Mouse (Mus musculus): ENCODE data around the gene Elp4. TPM values are rescaled to one million over a fixed set of nuclear protein-coding genes. Genes with fewer than 3 reads are reported as not detected.

Elp4 gene
- polyA plus RNA-seq, 1 experiment from 2014 or later: 34.3 TPM

GRCm38 (mm10) chr2:105779320-105779891 is 125.0 kb downstream of the Elp4 start:
- no peak overlapping the region for H3K4me2 ChIP-seq (ENCODE audit: low read depth, low read length)
- ATAC-seq (ENCODE audit: low read depth): no peak
- H3K27me3 ChIP-seq (ENCODE audit: control insufficient read depth, insufficient read depth, low read depth, low read length): no peaks in the 10 kb centered on the region
- H3K4me1 ChIP-seq (replicated peaks; ENCODE audit: control insufficient read depth, insufficient read depth, low read length): no peaks in the 10 kb centered on the region
- no peaks in the 10 kb centered on the region for H3K36me3 ChIP-seq (ENCODE audit: control insufficient read depth, insufficient read depth, low read length)
- no peaks in the 10 kb centered on the region for H3K9me3 ChIP-seq (ENCODE audit: control insufficient read depth, low read length)
- no peak overlapping the region for H3K4me3 ChIP-seq (ENCODE audit: low read length)
- H3K27ac ChIP-seq (ENCODE audit: low read length): no peak overlapping the region
- WGBS: 28% methylated on average over 6 of the region's 6 CpGs
- no peak overlapping the region for H3K9ac ChIP-seq (ENCODE audit: low read length)

GRCm38 (mm10) chr2:105771314-105771713 is 133.1 kb downstream of the Elp4 start:
- no peak overlapping the region for H3K27ac ChIP-seq (ENCODE audit: low read length)
- 75% methylated on average over 3 of the region's 3 CpGs for WGBS
- no peak overlapping the region for H3K4me2 ChIP-seq (ENCODE audit: low read depth, low read length)
- H3K4me1 ChIP-seq (replicated peaks; ENCODE audit: control insufficient read depth, insufficient read depth, low read length): no peaks in the 10 kb centered on the region
- H3K27me3 ChIP-seq (ENCODE audit: control insufficient read depth, insufficient read depth, low read depth, low read length): no peaks in the 10 kb centered on the region
- 0 out of 2 replicates have a peak, but pooled peaks cover 2% of the 10 kb centered on the region for H3K9me3 ChIP-seq (ENCODE audit: control insufficient read depth, low read length)
- H3K9ac ChIP-seq (ENCODE audit: low read length): no peak overlapping the region
- H3K36me3 ChIP-seq (ENCODE audit: control insufficient read depth, insufficient read depth, low read length): no peaks in the 10 kb centered on the region
- no peak for ATAC-seq (ENCODE audit: low read depth)
- H3K4me3 ChIP-seq (ENCODE audit: low read length): no peak overlapping the region

- no peaks in the 10 kb centered on the region for H3K36me3 ChIP-seq (ENCODE audit: control insufficient read depth, insufficient read depth, low read length)
- no peaks in the 10 kb centered on the region for H3K4me1 ChIP-seq (replicated peaks; ENCODE audit: control insufficient read depth, insufficient read depth, low read length)
- no peak for ATAC-seq (ENCODE audit: low read depth)
- no peak overlapping the region for H3K9ac ChIP-seq (ENCODE audit: low read length)
- 77% methylated on average over 4 of the region's 4 CpGs for WGBS
- H3K27me3 ChIP-seq (ENCODE audit: control insufficient read depth, insufficient read depth, low read depth, low read length): no peaks in the 10 kb centered on the region
- 0 out of 2 replicates have a peak, but pooled peaks cover 2% of the 10 kb centered on the region for H3K9me3 ChIP-seq (ENCODE audit: control insufficient read depth, low read length)
- H3K4me2 ChIP-seq (ENCODE audit: low read depth, low read length): no peak overlapping the region
- no peak overlapping the region for H3K4me3 ChIP-seq (ENCODE audit: low read length)
- H3K27ac ChIP-seq (ENCODE audit: low read length): no peak overlapping the region
Measured at GRCm38 (mm10) chr2:105769747-105770328, 134.5 kb downstream of the Elp4 start.

- no peak overlapping the region for H3K9ac ChIP-seq (ENCODE audit: low read length)
- 37% methylated on average over 1 of the region's 1 CpGs for WGBS
- no peaks in the 10 kb centered on the region for H3K9me3 ChIP-seq (ENCODE audit: control insufficient read depth, low read length)
- ATAC-seq (ENCODE audit: low read depth): no peak
- H3K36me3 ChIP-seq (ENCODE audit: control insufficient read depth, insufficient read depth, low read length): no peaks in the 10 kb centered on the region
- no peak overlapping the region for H3K4me2 ChIP-seq (ENCODE audit: low read depth, low read length)
- no peaks in the 10 kb centered on the region for H3K4me1 ChIP-seq (replicated peaks; ENCODE audit: control insufficient read depth, insufficient read depth, low read length)
- no peak overlapping the region for H3K4me3 ChIP-seq (ENCODE audit: low read length)
- H3K27me3 ChIP-seq (ENCODE audit: control insufficient read depth, insufficient read depth, low read depth, low read length): no peaks in the 10 kb centered on the region
- no peak overlapping the region for H3K27ac ChIP-seq (ENCODE audit: low read length)
Measured at GRCm38 (mm10) chr2:105753512-105753911, 150.9 kb downstream of the Elp4 start.

- no peak overlapping the region for H3K4me3 ChIP-seq (ENCODE audit: low read length)
- 71% methylated on average over 5 of the region's 5 CpGs for WGBS
- no peaks in the 10 kb centered on the region for H3K4me1 ChIP-seq (replicated peaks; ENCODE audit: control insufficient read depth, insufficient read depth, low read length)
- no peak for ATAC-seq (ENCODE audit: low read depth)
- no peaks in the 10 kb centered on the region for H3K27me3 ChIP-seq (ENCODE audit: control insufficient read depth, insufficient read depth, low read depth, low read length)
- H3K4me2 ChIP-seq (ENCODE audit: low read depth, low read length): no peak overlapping the region
- H3K36me3 ChIP-seq (ENCODE audit: control insufficient read depth, insufficient read depth, low read length): no peaks in the 10 kb centered on the region
- no peaks in the 10 kb centered on the region for H3K9me3 ChIP-seq (ENCODE audit: control insufficient read depth, low read length)
- H3K9ac ChIP-seq (ENCODE audit: low read length): no peak overlapping the region
- no peak overlapping the region for H3K27ac ChIP-seq (ENCODE audit: low read length)
Measured at GRCm38 (mm10) chr2:105749111-105749510, 155.3 kb downstream of the Elp4 start.

GRCm38 (mm10) chr2:105746896-105747295 is 157.5 kb downstream of the Elp4 start:
- Histone ChIP-seq H3K9me3 (ENCODE audit: control insufficient read depth, low read length) (no peaks in the 10 kb centered on the region), H3K27ac (ENCODE audit: low read length) (no peak overlapping the region), H3K4me1 (replicated peaks; ENCODE audit: control insufficient read depth, insufficient read depth, low read length) (no peaks in the 10 kb centered on the region), H3K9ac (ENCODE audit: low read length) (no peak overlapping the region), H3K36me3 (ENCODE audit: control insufficient read depth, insufficient read depth, low read length) (no peaks in the 10 kb centered on the region), H3K4me3 (ENCODE audit: low read length) (no peak overlapping the region), H3K27me3 (ENCODE audit: control insufficient read depth, insufficient read depth, low read depth, low read length) (no peaks in the 10 kb centered on the region), H3K4me2 (ENCODE audit: low read depth, low read length) (no peak overlapping the region)
- ATAC-seq (ENCODE audit: low read depth): no peak
- 65% methylated on average over 7 of the region's 7 CpGs for WGBS

GRCm38 (mm10) chr2:105736166-105736565 is 168.2 kb downstream of the Elp4 start:
- Histone ChIP-seq H3K36me3 (ENCODE audit: control insufficient read depth, insufficient read depth, low read length) (no peaks in the 10 kb centered on the region), H3K9ac (ENCODE audit: low read length) (no peak overlapping the region), H3K4me1 (replicated peaks; ENCODE audit: control insufficient read depth, insufficient read depth, low read length) (no peaks in the 10 kb centered on the region), H3K4me3 (ENCODE audit: low read length) (no peak overlapping the region), H3K9me3 (ENCODE audit: control insufficient read depth, low read length) (no peaks in the 10 kb centered on the region), H3K27ac (ENCODE audit: low read length) (no peak overlapping the region), H3K27me3 (ENCODE audit: control insufficient read depth, insufficient read depth, low read depth, low read length) (no peaks in the 10 kb centered on the region), H3K4me2 (ENCODE audit: low read depth, low read length) (no peak overlapping the region)
- ATAC-seq (ENCODE audit: low read depth): no peak

GRCm38 (mm10) chr2:105730704-105731103 is 173.7 kb downstream of the Elp4 start:
- Histone ChIP-seq H3K4me3 (ENCODE audit: low read length) (no peak overlapping the region), H3K36me3 (ENCODE audit: control insufficient read depth, insufficient read depth, low read length) (no peaks in the 10 kb centered on the region), H3K9me3 (ENCODE audit: control insufficient read depth, low read length) (no peaks in the 10 kb centered on the region), H3K4me1 (replicated peaks; ENCODE audit: control insufficient read depth, insufficient read depth, low read length) (no peaks in the 10 kb centered on the region), H3K27me3 (ENCODE audit: control insufficient read depth, insufficient read depth, low read depth, low read length) (no peaks in the 10 kb centered on the region), H3K4me2 (ENCODE audit: low read depth, low read length) (no peak overlapping the region), H3K27ac (ENCODE audit: low read length) (no peak overlapping the region), H3K9ac (ENCODE audit: low read length) (no peak overlapping the region)
- WGBS: 86% methylated on average over 3 of the region's 3 CpGs
- no peak for ATAC-seq (ENCODE audit: low read depth)

GRCm38 (mm10) chr2:105726657-105727056 is 177.7 kb downstream of the Elp4 start:
- 59% methylated on average over 9 of the region's 9 CpGs for WGBS
- no peak for ATAC-seq (ENCODE audit: low read depth)
- Histone ChIP-seq H3K4me3 (ENCODE audit: low read length) (no peak overlapping the region), H3K27me3 (ENCODE audit: control insufficient read depth, insufficient read depth, low read depth, low read length) (no peaks in the 10 kb centered on the region), H3K9ac (ENCODE audit: low read length) (no peak overlapping the region), H3K36me3 (ENCODE audit: control insufficient read depth, insufficient read depth, low read length) (no peaks in the 10 kb centered on the region), H3K4me2 (ENCODE audit: low read depth, low read length) (no peak overlapping the region), H3K9me3 (ENCODE audit: control insufficient read depth, low read length) (no peaks in the 10 kb centered on the region), H3K4me1 (replicated peaks; ENCODE audit: control insufficient read depth, insufficient read depth, low read length) (no peaks in the 10 kb centered on the region), H3K27ac (ENCODE audit: low read length) (no peak overlapping the region)
